Mouse (Mus musculus): ENCODE results near the gene Jak2.

GRCm38 (mm10) chr19:29238171-29238570 lies 13.5 kb upstream of the Jak2 start:
- TF ChIP-seq CTCF (IDR thresholded peaks at IDR 0.05) (no peak), POLR2A (IDR thresholded peaks at IDR 0.05; ENCODE audit: insufficient read depth, low read depth, low read length) (no peak), EP300 (IDR thresholded peaks at IDR 0.05; ENCODE audit: insufficient read depth, low read depth, low read length) (no peak)
